Mouse (Mus musculus): ENCODE results near the gene Rprm. TPM values are rescaled to one million over a fixed set of nuclear protein-coding genes. Genes with fewer than 3 reads are reported as not detected.

Rprm gene
- total and polyA plus RNA-seq, 2 experiments from 2014 or later = 70.5 to 142 TPM

DNA sequence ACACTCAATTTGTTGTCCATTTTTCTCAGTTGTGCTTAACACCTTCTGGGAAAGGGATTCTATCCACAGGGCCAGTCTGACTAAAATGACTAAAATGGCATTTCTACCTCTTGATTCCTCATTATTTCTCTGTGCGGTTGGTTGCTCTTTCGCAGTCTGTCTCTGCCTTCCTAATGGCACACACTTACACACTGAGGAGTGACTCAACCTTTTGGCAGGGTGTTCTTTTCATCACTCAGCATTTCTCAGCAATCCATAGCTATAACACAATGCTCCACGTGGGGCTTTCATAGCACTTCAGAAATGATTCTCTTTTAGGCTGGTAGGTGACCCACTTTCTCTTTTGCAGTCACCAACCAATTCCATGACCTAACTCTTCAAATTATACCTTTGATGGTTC is 7.3 kb upstream of the Rprm start:
- H3K36me3 ChIP-seq (ENCODE audit: insufficient read depth, low read length) = no peaks in the 10 kb centered on the region
- ATAC-seq (ENCODE audit: low FRiP score) (no peak), DNase-seq (ENCODE audit: low spot score) (no peak)
- H3K9me3 ChIP-seq (ENCODE audit: low read length) = no peaks in the 10 kb centered on the region
- no peaks in the 10 kb centered on the region for H3K27me3 ChIP-seq (ENCODE audit: insufficient read depth, low read length)
- 91% methylated on average over 3 of the region's 3 CpGs for WGBS
- H3K9ac ChIP-seq (replicated peaks; ENCODE audit: low read length, poor library complexity, severe bottlenecking) = no peak overlapping the region
- no peak for TF ChIP-seq CTCF (IDR thresholded peaks at IDR 0.05)
- H3K27ac ChIP-seq (ENCODE audit: low read depth, low read length) = no peak overlapping the region
- H3K4me1 ChIP-seq (ENCODE audit: insufficient read depth, low read length) = no peaks in the 10 kb centered on the region
- H3K4me3 ChIP-seq (ENCODE audit: low read depth, low read length) = no peak overlapping the region
- H3K4me2 ChIP-seq (ENCODE audit: low read depth, low read length, poor library complexity, severe bottlenecking) = no peak overlapping the region

DNA sequence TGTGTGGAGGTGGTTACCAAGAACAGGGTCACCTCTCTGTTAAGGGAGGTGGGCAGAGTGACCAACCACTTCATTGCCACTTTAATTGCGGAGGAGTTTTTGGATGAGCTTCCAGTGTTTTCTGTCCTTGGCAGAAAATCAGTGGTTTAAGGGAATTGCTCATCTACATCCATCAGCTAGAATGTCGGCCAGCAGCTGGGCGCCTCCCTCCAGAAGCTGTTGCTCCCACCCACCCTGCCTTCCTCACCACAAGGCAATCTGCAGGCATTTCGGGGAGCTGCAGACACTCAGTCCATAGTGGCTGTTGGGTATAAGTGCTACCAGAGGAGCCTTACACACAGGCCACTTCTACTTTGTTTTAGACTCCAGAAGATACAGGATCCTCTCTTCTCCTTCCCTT is 902 bp upstream of the Rprm start:
- 78% methylated on average over 4 of the region's 4 CpGs for WGBS
- Histone ChIP-seq H3K9me3 (ENCODE audit: low read length) (no peaks in the 10 kb centered on the region), H3K4me3 (ENCODE audit: low read depth, low read length) (no peak overlapping the region), H3K27ac (ENCODE audit: low read depth, low read length) (no peak overlapping the region), H3K4me2 (ENCODE audit: low read depth, low read length, poor library complexity, severe bottlenecking) (no peak overlapping the region), H3K4me1 (ENCODE audit: insufficient read depth, low read length) (peaks cover 5% of the 10 kb centered on the region; the same call in 1 of the 2 replicates), H3K36me3 (ENCODE audit: insufficient read depth, low read length) (no peaks in the 10 kb centered on the region), H3K9ac (replicated peaks; ENCODE audit: low read length, poor library complexity, severe bottlenecking) (no peak overlapping the region), H3K27me3 (ENCODE audit: insufficient read depth, low read length) (no peaks in the 10 kb centered on the region)
- no peak for ATAC-seq (ENCODE audit: low FRiP score)
- DNase-seq (ENCODE audit: low spot score) = no peak
- no peak for TF ChIP-seq CTCF (IDR thresholded peaks at IDR 0.05)

DNA sequence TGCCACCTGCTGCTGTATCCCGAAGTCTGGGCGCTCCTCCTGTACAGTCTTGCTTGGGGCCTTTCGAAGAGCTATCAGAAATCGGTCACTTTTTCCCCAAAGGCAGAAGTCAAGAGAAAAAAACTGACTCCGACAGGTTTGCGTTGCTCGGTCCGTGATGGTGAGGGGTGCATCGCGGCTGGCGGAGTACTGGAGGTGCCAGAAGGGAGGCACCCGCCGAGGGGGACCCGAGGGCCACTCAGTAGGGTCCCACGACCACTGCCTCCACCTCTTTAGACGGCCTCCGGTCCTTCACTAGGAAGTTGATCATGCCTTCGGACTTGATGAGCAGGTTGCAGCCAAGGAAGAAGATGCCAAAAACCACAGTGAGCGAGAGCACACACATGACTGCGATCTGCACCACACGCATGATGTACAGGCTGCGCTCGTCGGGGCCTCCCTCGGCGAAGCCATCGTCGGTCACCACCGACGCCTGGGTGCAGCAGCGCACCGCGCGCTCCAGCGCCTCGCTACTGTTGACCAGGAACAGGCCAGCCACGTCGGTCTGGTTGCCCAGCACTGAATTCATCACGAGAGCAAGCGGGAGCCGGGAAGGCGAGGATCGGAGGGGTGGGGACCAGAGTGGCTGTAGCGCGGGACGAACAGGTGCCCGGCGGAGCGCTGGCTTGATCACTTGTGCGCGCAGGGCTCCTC is 469 bp downstream of the Rprm start:
- peak overlapping the region; percentile 89 for H3K4me2 ChIP-seq (ENCODE audit: low read depth, low read length, poor library complexity, severe bottlenecking)
- peak overlapping the region; percentile 58 for H3K4me3 ChIP-seq (ENCODE audit: low read depth, low read length)
- no peaks in the 10 kb centered on the region for H3K9me3 ChIP-seq (ENCODE audit: low read length)
- no peak for TF ChIP-seq CTCF (IDR thresholded peaks at IDR 0.05)
- DNase-seq (ENCODE audit: low spot score) (peak; percentile 32), ATAC-seq (ENCODE audit: low FRiP score) (peak; percentile 75)
- no peak overlapping the region for H3K27ac ChIP-seq (ENCODE audit: low read depth, low read length)
- peaks cover 5% of the 10 kb centered on the region; the same call in 1 of the 2 replicates for H3K4me1 ChIP-seq (ENCODE audit: insufficient read depth, low read length)
- peak overlapping the region; percentile 56 for H3K9ac ChIP-seq (replicated peaks; ENCODE audit: low read length, poor library complexity, severe bottlenecking)
- no peaks in the 10 kb centered on the region for H3K27me3 ChIP-seq (ENCODE audit: insufficient read depth, low read length)
- WGBS = 2% methylated on average over 50 of the region's 51 CpGs
- no peaks in the 10 kb centered on the region for H3K36me3 ChIP-seq (ENCODE audit: insufficient read depth, low read length)

DNA sequence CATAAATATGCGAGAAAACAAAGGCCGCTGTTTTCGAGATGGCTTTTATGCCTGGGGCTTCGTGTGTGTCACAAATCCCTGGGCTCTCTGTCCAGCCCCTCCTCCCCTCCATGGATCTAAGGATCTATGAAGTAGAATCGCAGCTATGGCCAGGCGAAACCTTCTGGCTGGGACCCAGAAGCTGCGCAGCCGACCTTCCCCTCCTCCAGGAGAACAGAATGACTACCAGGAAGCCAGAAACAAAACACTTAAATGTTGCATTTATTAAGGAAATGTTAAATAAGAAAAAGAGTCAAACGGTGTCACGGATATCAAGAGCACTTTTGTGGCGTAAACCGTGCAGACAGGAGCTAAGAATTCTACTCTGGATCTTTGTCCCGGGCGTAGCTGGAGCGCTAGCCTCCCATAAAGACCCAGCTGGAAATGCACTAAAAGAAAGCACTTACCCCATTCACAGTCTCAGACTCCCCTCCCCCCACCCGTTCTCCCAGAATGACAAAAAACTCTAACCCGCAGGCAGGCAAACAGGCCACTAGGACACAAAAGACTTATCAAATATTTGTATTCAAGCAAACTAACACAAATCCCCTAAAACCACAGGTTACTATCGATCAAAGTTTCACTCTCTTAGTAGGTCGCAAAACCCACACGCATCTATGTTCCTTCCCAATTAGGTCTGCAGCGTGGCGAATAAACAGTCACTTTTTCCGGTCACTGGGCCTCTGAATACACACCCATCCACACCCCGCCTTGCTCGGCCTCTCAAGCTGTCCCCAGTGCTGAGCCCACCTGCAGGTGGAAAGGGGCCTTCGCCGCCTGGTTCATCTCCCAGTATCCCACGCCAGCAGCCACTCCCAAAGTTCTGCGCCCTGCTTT is 1.3 kb downstream of the Rprm start:
- no peak for TF ChIP-seq CTCF (IDR thresholded peaks at IDR 0.05)
- H3K36me3 ChIP-seq (ENCODE audit: insufficient read depth, low read length) = no peaks in the 10 kb centered on the region
- H3K27me3 ChIP-seq (ENCODE audit: insufficient read depth, low read length) = no peaks in the 10 kb centered on the region
- ATAC-seq (ENCODE audit: low FRiP score) (0 out of 2 replicates have a peak, but pooled peaks have one; percentile 26), DNase-seq (ENCODE audit: low spot score) (peak; percentile 31)
- peak overlapping the region; percentile 48 for H3K9ac ChIP-seq (replicated peaks; ENCODE audit: low read length, poor library complexity, severe bottlenecking)
- under 1% methylated on average over 29 of the region's 29 CpGs for WGBS
- H3K4me1 ChIP-seq (ENCODE audit: insufficient read depth, low read length) = peaks cover 5% of the 10 kb centered on the region; the same call in 1 of the 2 replicates
- H3K27ac ChIP-seq (ENCODE audit: low read depth, low read length) = no peak overlapping the region
- H3K4me3 ChIP-seq (ENCODE audit: low read depth, low read length) = peak overlapping the region; percentile 58
- peak overlapping the region; percentile 89 for H3K4me2 ChIP-seq (ENCODE audit: low read depth, low read length, poor library complexity, severe bottlenecking)
- H3K9me3 ChIP-seq (ENCODE audit: low read length) = no peaks in the 10 kb centered on the region

DNA sequence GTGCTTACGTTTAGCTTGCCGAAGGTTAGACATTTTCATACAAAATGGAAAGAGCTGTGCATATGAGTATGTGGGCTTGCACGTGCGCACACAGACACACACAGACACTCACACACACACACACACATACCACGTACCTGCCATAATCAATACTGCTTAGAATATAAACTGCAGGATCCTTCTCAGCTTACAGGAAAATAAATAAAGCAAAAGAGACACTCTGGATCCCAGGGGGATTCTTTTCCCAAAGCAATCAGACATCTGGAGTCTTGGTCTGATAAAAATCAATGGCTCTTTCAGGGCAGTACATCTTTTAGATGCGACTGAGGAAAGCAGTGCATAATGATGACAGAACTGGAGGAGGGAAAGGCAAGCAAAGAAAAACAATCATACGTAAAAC is 6.4 kb downstream of the Rprm start:
- DNase-seq (ENCODE audit: low spot score) (no peak), ATAC-seq (ENCODE audit: low FRiP score) (no peak)
- 0 out of 2 replicates have a peak overlapping the region, but pooled peaks have one; percentile 24 for H3K9ac ChIP-seq (replicated peaks; ENCODE audit: low read length, poor library complexity, severe bottlenecking)

DNA sequence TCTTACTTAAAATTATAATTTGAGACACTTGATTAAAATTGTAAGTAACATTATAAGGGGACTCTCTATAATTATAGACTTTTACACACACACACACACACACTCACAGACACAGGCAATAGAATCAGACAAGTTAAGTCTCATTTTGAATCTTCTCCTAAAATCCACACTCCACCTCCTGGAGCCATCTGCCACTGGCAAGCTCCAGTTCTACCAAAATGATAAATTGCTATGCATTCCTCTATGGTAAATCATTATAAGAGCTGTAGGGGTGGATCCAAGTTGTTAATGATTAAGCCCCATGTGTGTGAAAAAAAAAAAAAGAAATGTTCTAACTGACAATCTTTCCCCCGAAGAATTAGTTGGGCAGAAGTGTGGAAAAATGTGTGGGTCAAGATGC is 13.8 kb downstream of the Rprm start:
- Histone ChIP-seq H3K36me3 (ENCODE audit: insufficient read depth, low read length) (no peaks in the 10 kb centered on the region), H3K27me3 (ENCODE audit: insufficient read depth, low read length) (no peaks in the 10 kb centered on the region), H3K27ac (ENCODE audit: low read depth, low read length) (no peak overlapping the region), H3K9ac (replicated peaks; ENCODE audit: low read length, poor library complexity, severe bottlenecking) (no peak overlapping the region), H3K4me1 (ENCODE audit: insufficient read depth, low read length) (no peaks in the 10 kb centered on the region), H3K4me3 (ENCODE audit: low read depth, low read length) (no peak overlapping the region), H3K4me2 (ENCODE audit: low read depth, low read length, poor library complexity, severe bottlenecking) (no peak overlapping the region), H3K9me3 (ENCODE audit: low read length) (no peaks in the 10 kb centered on the region)
- DNase-seq (ENCODE audit: low spot score) (no peak), ATAC-seq (ENCODE audit: low FRiP score) (no peak)
- no peak for TF ChIP-seq CTCF (IDR thresholded peaks at IDR 0.05)
- WGBS = 78% methylated on average over 1 of the region's 1 CpGs

More for the DNA sequence above, 6.4 kb downstream of the Rprm start:
- no peaks in the 10 kb centered on the region for H3K36me3 ChIP-seq (ENCODE audit: insufficient read depth, low read length)
- no peak overlapping the region for H3K27ac ChIP-seq (ENCODE audit: low read depth, low read length)
- WGBS = 61% methylated on average over 7 of the region's 7 CpGs
- no peaks in the 10 kb centered on the region for H3K9me3 ChIP-seq (ENCODE audit: low read length)
- no peak overlapping the region for H3K4me2 ChIP-seq (ENCODE audit: low read depth, low read length, poor library complexity, severe bottlenecking)
- no peak for TF ChIP-seq CTCF (IDR thresholded peaks at IDR 0.05)
- no peaks in the 10 kb centered on the region for H3K4me1 ChIP-seq (ENCODE audit: insufficient read depth, low read length)
- H3K4me3 ChIP-seq (ENCODE audit: low read depth, low read length) = no peak overlapping the region
- H3K27me3 ChIP-seq (ENCODE audit: insufficient read depth, low read length) = no peaks in the 10 kb centered on the region

Data from midbrain, postnatal 0 days (tissue).